Mouse (Mus musculus): ENCODE measurements around the gene Tmem204.

Gene Tmem204

DNA sequence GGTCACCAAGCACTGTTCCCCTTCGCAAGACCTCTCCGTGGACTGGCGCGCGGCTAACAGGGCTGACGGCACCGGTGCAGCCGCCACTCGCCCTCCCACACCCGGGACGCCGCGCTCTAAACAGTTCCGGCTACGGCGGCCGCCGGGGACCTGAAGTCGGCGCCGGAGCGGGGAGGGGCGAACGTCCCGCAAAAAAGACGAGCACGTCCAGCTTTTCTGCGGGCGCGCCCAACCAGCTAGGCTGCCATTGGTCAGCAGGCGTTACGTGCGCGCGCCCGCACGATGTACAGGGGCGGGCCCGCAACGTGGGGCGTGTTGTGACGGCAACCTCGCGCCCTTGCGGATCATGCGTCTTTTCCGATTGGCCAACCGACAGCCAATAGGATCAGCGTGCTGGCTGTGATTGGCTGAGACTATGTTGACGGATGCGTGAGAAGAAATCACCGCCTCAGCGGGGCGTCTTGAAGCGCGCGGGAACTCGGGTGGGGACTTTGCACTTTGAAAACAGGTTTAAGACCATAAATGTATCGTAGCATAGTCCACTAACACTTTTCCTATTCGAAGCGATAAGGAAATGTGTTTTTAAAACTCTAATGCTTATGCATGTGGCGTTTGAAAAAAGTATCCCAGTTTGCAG, 67.6 kb downstream of the Tmem204 start, which contains the start of the genes Cramp1l and Ift140:
TSS of gene Cramp1l (minus strand) at position 134 of the 637 bp plus-strand sequence.
TSS of gene Ift140 (plus strand) at position 431 of the 637 bp plus-strand sequence.
- DNase-seq (ENCODE audit: low spot score in 2 of 2) = peak; percentile 93 to 99

DNA sequence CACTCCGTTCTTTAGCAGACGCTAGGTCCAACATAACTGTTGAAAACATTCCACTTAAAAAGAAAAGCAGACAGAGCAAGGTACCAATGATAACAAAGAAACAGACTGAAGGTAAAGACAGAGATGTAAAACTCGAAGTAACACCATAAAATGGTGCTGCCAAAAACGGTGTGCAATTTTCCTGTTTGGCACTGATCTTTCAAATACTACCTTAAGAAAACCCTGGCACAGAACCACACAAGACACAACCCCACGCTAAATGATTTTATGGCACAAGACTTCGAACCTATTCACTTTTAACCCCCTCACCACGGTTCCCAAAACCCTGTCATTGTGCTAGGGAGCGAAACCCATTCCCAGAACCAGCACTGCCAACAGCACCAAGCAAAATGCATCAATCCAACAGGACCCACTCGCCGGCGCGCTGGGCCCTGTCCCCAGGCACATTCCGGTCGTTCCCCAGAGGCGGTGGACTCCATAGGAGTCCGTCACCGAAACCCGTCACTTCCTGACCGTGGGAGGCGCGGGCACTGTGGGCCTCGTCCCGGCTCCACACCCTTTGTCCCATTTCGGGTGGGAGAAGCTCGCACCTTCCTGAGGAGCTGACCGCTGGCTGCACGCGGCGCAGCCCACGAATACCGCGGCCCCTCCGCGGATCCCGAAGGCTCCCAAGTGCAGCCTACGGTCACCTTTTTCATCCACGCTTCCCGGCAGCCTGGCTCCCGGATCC, 68.4 kb downstream of the Tmem204 start:
- peak in 1 of 2 experiments; percentile 61 for DNase-seq (ENCODE audit: low spot score in 2 of 2)

DNA sequence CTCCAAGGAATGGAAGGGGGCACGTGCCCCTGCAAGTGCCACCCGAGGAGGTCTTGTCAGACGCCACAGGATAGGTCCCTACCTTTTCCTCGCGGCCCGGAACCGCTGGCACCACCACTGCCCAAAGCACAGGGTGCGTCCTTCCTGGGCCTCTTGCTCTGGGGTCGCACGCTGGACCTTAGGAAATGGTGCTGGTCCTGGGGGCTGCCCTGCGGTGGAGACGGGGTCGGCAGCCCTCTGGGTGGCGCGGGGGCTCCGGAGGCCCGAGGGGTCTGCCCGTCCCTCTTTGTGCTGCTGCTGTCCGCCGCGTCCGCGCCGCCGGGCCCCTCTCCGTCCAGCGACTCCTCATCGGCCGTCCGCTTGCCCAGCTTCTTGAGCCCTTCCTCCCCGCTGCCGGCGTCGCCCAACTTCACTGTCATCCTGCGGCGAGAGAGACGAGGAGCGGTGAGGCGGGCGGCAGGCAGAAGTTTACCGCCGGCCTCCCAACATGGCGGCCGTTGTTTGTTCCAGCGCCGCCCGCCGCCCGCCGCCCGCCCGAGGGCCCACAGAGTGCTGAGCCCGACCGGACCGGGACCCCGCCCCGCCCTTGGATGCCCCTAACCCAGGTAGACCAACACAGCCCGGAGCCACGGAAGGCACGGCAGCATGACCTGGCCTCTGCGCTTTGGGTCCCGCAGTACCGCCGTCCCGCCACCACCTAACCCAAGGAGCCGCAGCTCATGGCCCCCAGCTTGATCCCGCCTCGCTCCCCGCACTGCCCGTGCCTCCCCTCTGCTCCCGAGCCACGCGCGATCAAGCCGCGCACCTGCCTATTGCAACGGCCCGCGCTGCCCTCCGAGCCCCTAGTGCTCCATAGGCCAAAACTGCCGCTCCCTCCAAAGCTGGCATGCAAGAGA, 69.5 kb downstream of the Tmem204 start:
- DNase-seq (ENCODE audit: low spot score in 2 of 2) = peak; percentile 64 to 67
